Mouse (Mus musculus) heart, postnatal 4 days (tissue): ENCODE measurements around the gene Aldh3b3. TPM values are rescaled to one million over a fixed set of nuclear protein-coding genes. Genes with fewer than 3 reads are reported as not detected.

Experiments used
- DNase-seq: peaks from one replicate; pipeline ENCODE4 v3.0.0; 2021
- total RNA-seq, 2 experiments: library from RNA; stranded (reverse); gene quantifications; 2 replicates each; pipeline ENCODE4 v1.2.3; 2021

Gene Aldh3b3
- total RNA-seq, 2 experiments from 2014 or later = 0.17 to 0.18 TPM

- DNase-seq = no peak
These were observed 17.4 kb downstream of the Aldh3b3 start for GRCm38 (mm10) chr19:3975866-3976265.

DNA sequence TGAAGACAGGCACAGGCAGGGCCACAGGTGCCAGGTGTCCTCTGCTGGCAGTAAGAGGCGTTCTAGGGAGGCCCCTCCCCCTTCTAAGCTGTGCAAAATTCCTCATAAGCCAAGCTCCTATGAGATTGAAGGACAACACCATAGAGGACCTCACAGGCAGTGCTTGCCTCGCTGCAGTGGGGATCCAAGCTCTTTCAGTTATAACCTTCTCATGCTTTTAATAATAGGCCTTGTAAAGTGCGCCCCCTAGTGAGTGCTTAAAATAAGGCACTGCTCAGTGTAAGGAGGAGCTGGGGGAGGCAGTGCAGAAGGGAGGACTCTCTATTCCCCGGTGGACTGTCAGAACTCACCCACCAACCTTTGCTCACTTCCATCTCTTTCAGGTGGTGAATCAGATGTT lies 21.9 kb downstream of the Aldh3b3 start:
- peak; percentile 88 for DNase-seq

DNA sequence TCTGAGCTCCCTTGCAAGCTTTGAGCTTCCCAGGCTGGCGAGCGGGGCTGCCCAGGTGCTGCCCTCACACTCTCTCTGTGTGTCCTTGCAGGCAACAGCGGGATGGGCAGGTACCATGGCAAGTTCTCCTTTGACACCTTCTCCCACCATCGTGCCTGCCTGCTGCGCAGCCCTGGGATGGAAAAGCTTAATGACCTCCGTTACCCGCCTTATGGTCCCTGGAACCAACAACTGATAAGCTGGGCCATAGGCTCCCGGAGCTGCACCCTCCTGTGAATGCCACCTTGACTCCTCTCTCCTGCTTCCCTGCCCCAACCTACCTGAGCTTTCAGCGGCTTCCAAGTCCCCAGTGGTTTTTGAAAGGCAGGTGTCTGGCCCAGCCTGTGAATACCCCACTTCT lies 22.5 kb downstream of the Aldh3b3 start:
- DNase-seq = no peak

GRCm38 (mm10) chr19:3983527-3984200 lies 25.2 kb downstream of the Aldh3b3 start:
- no peak for DNase-seq

- peak; percentile 53 for DNase-seq
These were observed 26.8 kb downstream of the Aldh3b3 start for GRCm38 (mm10) chr19:3985261-3985681.

- peak; percentile 92 for DNase-seq
These were observed 27.9 kb downstream of the Aldh3b3 start, which contains the start of gene Acy3 for GRCm38 (mm10) chr19:3986334-3986733. Acy3 (plus strand) TSS chr19:3986570.

- no peak for DNase-seq
These were observed 29.6 kb downstream of the Aldh3b3 start for GRCm38 (mm10) chr19:3988066-3988465.

DNA sequence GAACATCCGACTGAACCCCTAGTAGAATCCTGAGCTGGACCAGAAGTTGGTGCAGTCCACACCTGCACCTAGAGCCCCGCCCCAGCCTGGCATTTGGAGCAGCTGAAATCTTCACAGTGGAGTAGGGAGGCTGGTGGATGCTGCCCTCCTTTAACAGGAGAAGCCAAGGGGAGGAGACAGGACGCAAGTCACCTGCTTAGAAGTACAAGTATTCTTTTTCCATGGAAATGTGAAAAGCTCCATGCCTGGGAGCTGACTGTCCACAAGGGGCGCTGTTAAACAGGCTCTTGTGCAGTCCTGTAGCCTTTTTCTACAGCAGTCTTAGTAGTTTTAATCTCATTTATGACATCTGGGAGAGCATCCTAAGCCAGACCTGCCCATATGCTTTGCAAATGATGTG lies 30.3 kb downstream of the Aldh3b3 start:
- DNase-seq = no peak

GRCm38 (mm10) chr19:3990804-3991203 lies 32.4 kb downstream of the Aldh3b3 start:
- DNase-seq = no peak

GRCm38 (mm10) chr19:3991562-3991961 lies 33.1 kb downstream of the Aldh3b3 start:
- DNase-seq = no peak

DNA sequence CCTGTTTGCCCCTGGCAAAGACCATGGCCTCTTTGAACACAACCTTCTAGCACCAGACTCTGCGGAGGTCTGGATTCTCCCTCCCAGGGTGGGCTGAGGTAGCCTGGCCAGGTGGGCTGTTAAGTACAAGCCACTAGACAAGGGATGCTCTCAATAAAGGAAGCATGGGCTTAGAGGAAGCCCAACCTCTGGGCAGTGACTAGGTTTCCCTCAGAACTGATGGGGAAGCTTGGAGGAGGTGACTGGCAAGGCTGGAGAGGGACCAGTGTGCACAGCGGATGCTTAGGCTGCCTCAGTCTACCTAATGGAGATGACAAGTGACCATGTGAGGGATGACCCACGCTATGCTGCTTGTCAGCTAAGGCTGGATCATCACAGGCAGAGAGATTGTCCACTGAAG lies 33.5 kb downstream of the Aldh3b3 start:
- no peak for DNase-seq

DNA sequence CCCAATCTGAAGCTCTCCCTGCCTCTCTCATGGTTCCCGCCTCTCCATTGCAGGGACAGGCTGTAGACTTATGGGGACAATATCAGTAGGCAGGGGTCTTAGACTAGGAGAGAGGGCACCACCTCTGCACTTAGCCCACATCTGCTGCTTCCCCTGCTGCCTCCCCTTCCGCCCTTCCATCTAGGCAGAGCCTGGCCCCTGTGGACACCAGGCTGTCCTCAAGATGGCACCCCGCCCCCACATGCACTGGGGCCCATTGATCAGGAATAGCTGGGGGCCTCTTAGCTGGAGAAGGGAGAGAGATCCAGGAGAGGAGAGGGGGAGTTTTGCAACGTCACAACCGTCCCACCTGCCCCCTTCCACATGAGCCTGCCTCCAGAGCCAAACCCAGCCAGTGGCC lies 34.0 kb downstream of the Aldh3b3 start, which contains the start of gene Tbx10:
Tbx10 (plus strand) TSS at position 337 of the 400 bp plus-strand sequence.
- DNase-seq = no peak

DNA sequence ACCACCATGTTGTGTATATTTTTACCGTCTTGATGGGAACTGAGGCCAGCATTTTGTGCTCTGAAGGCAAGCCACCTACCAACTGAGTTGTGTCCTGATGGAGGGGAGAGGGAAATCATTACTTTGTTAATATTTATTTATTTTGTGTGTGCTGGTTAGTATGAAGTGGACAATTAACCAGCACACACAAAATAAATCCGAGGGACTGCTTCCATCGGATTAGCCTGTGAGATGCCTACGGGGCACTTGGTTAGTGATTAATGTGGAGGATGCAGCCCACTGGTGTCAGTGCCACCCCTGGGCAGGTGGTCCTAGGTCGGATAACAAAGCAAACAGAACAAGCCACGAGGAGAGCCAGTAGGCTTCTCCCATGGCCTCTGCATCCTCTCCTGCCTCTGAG lies 36.5 kb downstream of the Aldh3b3 start:
- no peak for DNase-seq

DNA sequence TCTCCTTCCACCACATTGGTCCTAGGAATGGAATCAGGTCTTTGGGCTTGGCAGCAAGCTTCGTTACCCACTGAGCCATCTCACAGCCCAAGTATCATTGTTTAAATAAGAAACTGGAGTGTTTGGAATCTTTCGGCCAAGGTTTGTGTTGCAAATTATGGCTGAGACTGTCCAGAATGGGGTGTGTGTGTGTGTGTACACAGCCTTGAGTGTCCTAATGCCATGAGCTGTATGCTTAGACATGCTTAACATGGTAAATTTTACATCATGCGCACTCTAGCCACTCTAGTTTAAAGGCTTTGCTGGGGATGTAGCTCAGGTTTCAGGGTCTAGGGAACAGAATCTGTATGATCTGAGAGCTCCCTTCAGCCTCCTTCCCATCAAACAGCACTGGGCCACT lies 37.1 kb downstream of the Aldh3b3 start:
- DNase-seq = no peak

GRCm38 (mm10) chr19:3996106-3996505 lies 37.7 kb downstream of the Aldh3b3 start:
- DNase-seq = no peak

- no peak for DNase-seq
These were observed 38.3 kb downstream of the Aldh3b3 start for GRCm38 (mm10) chr19:3996747-3997146.

GRCm38 (mm10) chr19:3997231-3997630 lies 38.8 kb downstream of the Aldh3b3 start:
- DNase-seq = no peak

DNA sequence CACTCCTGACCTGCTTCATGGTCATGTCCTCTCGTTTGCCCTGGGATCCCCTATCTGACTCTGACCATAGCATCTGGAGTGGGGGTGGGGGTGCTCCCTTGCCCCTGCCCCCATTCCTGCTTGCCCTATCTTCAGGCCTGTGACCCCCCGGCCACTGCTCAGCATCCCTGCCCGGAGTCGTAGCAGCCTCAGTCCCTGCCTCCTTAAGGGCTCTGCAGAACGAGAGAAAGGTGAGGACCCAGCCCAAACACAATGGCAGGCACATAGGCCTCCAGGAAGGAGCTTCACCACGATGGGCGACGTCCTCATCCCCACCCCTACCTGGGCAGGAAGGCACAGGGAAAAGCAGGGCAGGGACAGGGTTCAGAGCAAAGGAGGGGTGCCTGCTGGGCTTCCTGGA lies 39.9 kb downstream of the Aldh3b3 start:
- no peak for DNase-seq

DNA sequence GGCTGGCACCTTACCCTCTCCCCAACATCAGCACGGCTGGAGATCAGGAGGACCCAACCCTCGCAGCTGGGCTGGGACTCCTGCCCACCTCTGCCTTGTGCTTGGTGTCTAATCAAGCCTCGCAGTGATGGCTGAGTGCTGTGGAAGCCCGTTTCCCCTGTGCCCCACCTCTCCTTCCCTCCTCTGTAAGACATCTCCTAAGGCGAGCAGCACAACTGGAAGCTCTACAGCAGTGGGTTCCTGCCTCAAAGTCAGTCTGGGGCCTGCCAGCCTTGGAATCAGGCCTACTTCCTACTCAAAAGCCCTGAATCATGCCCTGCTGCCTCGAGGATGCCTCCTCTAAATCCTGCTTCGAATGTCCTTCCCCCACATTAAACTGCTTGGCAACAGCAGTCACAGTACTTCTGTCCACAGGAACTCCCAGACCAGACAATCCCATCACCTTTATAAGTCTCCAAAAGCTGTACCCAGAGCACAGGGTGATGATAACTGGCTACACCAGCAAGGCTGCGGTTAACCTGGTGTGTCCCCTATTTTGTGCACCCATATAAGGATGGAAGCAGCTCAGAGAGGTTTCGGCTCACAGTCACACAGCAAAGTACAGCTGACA lies 40.8 kb downstream of the Aldh3b3 start:
- DNase-seq = no peak

DNA sequence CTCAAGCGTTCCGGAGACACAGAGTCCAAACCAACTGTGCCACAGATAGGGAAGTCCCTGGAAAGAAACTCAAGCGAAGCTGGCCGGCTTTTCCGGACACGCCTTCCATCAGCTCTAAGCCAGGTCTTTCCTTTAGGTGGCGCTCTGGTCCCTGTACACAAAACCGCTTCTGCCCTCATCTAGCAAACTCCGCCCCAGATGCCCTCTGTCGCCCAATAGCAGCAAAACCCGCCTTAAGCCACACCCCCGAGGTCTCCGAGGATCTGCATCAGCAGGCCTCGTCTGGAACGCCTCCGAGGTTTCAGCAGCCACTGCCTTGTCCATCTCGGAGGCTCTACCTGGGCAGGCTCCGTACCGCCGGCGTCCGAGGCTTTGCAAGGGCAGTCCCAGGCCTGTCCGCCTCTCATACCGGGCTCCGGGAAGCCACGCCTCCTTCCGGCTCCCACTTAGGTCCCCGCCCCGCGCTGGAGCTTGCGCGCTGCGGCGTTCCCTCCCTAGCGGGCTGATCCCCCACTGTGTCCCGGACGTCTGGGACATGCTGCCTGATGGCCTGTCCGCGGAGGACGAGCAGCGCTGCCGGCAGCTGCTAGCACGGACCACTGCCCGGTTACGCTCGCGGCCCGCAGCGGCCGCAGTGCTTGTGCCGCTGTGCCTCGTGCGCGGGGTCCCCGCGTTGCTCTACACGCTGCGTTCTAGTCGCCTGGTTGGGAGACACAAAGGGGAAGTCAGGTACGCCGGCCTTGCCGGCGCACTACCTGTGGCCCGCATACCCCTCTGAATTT lies 41.9 kb downstream of the Aldh3b3 start, which contains the start of the genes Nudt8 and Gm49405:
Nudt8 (plus strand) TSS at position 462 of the 782 bp plus-strand sequence.
Gm49405 (plus strand) TSS at position 508 of the 782 bp plus-strand sequence.
- DNase-seq = peak; percentile 96

GRCm38 (mm10) chr19:4000949-4001525 lies 42.6 kb downstream of the Aldh3b3 start:
- no peak for DNase-seq

GRCm38 (mm10) chr19:4001752-4002151 lies 43.3 kb downstream of the Aldh3b3 start:
- DNase-seq = no peak

- peak; percentile 47 for DNase-seq
These were observed 44.7 kb downstream of the Aldh3b3 start, which contains the start of gene Doc2g for GRCm38 (mm10) chr19:4003112-4003511. Doc2g (plus strand) TSS chr19:4003313.
